Mouse (Mus musculus) retina, embryonic 14.5 days (tissue): ENCODE measurements around the gene Trappc11.
A peak's percentile ranks its signal among the peaks of the same experiment; 100 is the strongest.

Source experiments
- DNase-seq: peaks from one replicate; pipeline ENCODE4 v3.0.0-alpha.2; 2015; ENCODE audit warnings: low spot score

The Trappc11 gene

DNA sequence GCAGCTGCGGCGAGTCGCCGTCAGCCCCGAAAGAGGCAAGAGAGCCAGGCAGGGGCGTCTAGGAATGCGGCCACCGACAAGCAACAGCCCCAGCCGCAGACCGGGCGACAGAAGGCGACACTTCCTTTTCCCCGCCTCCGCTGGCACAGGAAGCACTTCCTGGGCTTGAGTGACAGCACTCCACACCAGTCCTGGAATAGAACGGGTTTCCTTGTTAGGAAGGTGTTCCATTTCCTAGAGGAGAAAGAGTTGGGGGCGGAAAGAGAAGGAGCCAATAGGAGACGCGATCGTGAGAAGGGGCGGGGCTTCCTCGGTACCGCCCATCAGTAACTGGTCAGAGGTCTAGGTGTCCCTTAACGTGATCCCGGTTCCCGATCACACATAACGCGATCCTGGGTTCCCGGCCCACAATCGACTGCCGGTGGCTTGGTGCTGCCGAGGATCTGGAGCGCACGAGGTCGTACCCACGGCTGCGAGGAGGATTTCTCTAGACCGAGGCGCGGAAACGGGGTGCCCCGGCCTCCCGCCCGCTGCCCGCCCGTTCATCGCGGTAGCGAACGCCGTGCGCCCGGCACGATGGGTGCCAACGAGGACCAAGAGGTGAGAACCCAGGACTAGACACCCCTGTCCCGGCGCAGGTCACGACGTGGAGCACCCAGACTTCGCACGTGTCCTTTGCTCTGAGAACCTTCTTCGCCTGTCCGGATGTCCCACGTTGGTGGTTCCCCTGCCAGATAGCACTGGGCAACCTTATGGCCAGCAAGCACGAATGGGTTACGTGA lies at the start of gene Trappc11, which contains the start of gene Rwdd4a:
Trappc11 (minus strand) TSS at position 127 of the 782 bp plus-strand sequence.
Rwdd4a (plus strand) TSS at position 321 of the 782 bp plus-strand sequence.
- DNase-seq: peak; percentile 99

DNA sequence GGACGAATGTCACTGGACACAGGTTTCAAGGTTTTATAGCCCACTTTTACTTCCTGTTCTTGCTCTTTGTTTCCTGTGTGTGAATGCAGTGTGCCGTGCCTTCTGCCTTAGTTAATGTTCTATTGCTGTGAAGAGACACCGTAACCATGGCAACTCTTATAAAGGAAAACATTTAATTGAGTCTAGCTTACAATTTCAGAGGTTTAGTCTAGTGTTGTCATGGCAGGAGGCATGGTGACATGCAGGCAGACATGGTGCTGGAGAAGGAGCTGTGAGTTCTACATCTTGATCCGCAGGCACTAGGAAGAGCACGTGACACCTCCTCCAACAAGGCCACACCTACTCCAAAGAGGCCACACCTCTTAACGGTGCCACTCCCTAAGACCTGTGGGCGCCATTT lies 48.2 kb upstream of the Trappc11 start:
- no peak for DNase-seq

DNA sequence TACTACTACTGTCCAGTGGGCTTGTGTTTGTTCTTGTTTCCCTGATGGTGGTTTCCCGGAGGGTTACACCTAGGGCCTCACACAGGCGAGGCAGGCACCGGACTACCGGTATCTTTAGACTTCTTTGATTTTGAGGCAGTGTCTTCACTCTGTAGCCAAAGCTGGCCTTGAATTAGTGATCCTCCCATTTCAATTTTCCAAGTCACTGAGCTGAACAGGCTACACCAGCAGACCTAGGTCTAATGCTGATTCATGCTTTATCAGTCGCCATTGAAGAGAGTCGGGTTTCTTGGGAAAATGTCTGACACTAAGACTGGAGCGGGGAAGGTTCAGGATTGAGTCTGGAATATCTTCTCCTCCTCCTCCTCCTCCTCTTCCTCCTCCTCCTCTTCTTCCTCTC lies 40.2 kb upstream of the Trappc11 start:
- DNase-seq: no peak

DNA sequence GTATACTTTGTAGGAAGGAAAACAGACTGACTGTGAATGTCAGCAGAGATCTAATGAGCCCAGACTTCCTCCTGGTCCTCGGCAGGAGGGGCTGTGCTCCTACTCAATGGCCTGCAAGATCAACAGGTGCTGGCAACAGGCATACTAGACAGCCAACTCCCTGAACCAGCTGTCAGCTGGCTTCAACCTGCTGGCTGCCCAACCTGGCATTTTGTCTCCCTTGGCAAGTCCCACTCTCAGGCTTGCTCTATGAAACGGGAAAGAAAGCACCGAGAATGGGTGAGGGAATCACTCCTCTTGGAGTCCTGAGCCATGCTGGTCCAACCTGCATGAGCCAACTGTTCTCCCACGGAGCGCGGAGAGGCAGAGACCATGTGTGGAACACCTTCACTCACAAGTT lies 36.9 kb upstream of the Trappc11 start:
- DNase-seq: no peak

DNA sequence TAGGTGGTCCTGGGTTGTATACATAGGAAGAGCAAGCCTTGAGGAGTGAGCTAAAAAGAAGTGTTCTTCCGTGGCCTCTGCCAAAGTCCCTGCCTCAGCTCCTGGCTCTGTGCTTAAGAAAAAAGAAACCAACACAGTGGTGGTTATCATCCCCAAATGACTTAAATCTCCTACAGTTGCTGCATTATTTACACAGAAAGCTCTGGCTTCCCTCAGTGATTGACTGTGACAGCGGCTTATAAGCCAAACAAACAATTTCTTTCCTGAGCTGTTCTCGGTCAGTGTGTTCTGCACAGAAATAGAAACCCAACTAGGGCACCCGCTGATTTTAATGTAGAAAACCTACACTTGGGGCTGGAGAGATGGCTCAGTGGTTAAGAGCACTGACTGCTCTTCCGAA lies 34.8 kb upstream of the Trappc11 start:
- DNase-seq: no peak

DNA sequence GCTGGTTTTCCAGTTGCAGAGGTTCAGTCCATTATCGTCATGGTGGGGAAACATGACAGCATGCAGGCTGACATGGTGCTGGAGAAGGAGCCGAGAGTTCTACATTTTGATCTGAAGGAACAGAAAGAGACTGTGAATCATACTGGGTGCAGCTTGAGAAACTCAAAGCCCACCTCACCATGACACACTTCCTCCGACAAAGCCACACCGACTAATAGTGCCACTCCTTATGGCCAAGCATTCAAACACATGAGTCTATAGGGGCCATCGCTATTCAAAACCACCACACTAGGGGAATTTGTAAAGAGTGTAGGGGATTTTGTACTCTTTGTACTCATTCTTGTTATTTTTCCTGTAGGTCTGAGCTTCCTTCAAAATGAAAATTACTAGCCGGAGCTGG lies 33.3 kb upstream of the Trappc11 start:
- DNase-seq: no peak

DNA sequence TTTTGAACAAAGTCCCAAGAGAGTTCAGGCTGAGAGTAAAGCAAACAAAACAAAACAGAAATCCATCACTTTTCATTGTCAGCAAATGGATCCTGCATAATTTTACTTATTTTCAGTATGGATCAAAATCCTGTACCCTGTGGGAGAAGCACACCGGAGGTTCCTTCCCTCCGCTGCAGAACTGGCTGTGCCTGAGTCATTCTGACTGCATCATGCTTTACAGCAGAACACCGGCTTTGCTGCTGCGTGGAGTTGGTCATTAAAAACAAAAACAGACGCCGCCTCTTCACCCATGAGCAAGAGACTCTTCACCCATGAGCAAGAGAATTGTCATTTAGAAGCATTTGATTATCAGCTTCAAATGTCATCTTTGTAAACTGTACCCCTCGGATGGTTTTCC lies 27.5 kb upstream of the Trappc11 start:
- no peak for DNase-seq

DNA sequence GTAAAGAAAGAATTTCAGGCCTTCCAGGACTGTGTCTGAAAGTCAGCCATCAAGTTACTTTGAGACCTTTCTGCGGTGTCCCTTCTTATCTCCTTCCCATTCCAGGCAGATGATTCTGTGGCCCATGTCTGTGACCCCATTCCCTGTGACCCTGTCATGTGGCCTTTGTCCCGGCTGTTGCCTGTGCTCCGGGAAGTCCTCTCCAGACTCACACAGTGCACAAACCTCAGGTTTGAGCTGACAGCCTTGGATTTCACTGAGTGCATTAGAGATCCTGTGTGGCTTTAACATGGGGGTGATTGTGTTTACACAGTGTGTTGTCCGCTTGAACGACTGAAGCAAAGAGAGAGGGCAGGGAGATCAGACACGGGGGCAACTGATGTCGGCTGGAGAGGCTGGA lies 25.0 kb upstream of the Trappc11 start:
- DNase-seq: peak; percentile 4

DNA sequence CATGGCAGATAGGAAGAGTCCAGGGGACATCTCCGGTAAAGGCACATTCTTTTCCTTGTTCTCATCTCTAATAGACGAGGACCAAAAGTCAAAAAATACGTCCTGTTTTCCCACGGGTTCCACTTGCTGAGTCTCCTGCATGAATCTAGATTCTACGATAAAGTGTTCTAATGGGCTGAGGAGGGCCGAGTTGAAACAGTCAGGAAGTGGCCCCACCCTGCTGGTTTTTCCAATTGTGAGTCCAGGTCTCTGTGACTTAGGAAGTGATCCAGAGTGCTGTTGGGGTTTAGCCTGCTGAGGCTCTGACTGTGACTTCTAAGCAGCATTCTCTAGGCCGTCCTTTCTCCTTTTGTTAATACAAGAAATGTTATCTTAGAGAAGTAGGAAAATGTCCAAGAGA lies 23.2 kb upstream of the Trappc11 start:
- DNase-seq: no peak

DNA sequence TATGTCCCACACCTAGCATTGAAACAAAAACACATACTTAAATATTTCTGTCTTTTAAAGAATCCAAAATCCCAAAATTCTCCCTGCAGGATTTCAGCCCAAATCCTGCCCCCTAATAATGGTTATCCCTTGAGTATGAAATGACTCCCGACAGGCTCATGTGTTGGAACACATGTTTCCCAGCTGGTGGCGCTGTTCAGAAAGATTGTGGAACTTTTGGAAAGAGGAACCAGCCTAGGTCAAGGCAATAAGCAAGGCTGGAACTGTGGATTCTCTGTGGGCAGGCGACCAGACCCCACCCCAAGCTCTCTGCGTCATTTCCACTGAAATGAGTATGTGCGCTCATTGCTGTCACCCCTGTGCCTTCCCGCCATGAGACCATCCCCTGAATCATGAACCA lies 20.3 kb upstream of the Trappc11 start:
- peak; percentile 27 for DNase-seq

DNA sequence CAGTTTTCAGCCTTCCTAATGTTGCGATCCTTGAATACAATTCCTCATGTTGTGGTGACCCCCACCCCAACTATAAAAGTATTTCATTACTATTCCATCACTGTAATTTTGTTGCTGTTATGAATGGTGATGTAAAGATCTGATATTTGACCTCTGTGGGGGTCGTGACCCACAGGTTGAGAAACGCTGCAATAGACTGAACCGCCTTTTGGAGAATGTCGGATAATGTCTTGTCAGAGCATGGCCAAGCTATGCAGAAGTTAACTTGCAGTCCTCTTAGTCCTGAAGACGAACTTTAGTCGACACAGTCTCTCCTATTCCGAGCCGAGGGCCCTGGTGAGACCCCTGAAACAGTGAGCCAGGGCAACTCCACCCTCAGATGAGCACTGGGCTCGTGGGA lies 13.8 kb upstream of the Trappc11 start:
- no peak for DNase-seq

DNA sequence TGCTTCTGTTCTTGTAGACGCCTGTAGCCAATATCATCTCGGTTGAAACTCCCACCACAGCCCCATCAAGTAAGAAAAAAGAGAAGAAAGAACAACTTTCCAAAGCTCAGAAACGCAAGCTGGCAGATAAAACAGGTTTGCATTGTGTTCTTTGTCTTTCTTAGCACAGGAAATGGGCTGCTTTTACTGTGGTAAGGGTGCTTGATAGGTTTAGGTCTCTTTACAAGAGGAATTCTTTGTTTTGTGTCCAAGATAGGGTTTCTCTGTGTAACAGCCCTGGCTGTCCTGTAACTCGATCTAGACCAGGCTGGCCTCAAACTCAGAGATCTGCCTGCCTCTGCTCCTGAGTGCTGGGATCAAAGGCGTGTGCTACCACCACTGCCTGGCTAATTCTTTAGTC lies 10.8 kb upstream of the Trappc11 start:
- DNase-seq: no peak

DNA sequence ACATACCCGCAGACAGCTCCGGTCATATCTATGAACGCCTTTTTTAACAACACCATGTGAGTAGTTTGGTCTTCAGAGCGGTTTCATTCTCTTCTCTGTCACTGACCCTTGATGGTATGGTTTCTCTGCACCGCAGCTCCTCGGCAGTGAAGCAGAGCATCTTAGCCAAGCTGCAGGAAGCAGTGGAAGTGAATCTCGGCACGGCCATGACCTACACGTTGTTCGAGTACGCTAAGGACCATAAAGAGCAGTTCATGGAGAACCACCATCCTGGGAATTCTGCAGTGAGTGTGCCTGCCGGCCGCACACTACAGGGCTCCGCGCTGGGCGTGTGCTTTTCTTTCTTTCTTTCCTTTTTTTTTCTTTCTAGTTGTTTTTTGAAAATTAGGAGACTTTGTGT lies 9.5 kb upstream of the Trappc11 start:
- DNase-seq: no peak

DNA sequence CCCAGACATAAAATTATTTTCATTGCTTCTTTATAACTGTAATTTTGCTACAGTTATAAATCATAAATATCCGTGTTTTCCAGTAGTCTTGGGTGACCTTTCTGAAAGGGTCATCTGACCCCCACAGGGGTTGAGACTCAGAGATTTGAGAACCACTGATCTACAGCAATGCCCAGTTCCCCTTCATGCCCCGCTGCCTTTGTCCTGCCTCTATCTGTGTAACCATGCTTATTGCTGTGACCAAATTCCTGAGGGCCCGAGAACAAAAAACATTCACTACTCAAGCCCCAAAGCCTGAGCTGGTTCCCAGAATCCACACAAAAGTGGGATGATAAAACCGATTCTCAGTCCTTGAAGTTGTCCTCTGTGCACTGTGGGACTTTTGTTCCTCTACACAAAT lies 5.1 kb upstream of the Trappc11 start:
- no peak for DNase-seq

DNA sequence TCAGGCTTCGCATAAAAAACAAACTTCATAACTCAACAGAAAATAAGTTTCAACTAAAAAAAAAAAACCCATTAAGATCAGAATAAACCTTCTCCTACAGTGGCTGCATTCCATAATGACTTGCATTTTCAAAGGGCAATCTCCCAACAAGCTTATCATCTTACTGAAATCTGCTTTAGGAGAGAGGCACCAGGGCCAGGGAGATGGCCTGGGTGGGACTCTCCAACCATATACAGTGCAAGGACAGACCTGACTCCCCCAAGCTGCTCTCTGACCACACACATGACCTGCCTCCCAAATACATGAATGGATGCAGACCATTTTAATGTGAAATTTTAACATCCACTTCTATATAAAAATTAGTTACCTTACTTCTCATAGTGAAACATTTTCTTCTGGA lies 5.2 kb downstream of the Trappc11 start:
- no peak for DNase-seq

DNA sequence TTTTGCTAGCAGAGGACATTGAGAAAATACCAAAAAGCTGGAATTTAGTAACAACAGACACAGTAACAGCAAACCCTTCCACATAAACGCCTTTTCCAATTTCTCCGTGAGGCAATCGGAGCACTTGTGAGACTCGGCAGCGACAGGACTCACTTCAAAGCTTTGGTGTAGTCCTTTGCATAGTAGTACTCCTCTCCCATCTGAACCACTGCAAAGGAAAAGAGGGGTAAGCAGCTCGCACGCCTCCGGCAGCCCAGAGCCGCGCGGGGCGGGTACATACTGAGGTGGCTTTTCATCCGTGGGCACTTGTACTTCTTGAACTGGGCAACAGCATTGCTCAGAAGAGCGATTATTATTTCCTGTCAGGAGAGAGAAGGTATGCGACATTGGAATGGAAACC lies 19.7 kb downstream of the Trappc11 start:
- DNase-seq: no peak

DNA sequence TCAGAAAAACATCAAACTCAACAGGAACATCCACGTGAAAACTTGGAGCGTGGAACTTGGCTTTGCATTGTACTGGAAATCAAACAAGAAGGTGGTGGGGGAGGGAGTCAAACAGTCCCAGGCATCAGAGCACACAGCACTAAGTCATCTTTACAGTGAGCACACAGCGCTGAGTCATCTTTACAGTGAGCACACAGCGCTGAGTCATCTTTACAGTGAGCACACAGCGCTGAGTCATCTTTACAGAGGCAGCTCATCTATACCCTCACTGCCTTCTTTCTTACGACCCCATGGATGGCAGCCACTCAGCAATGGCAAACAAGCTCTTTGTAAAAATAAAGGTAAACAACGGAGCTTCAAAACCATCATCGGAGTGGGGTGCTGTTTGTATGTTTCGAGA lies 22.3 kb downstream of the Trappc11 start:
- DNase-seq: no peak

DNA sequence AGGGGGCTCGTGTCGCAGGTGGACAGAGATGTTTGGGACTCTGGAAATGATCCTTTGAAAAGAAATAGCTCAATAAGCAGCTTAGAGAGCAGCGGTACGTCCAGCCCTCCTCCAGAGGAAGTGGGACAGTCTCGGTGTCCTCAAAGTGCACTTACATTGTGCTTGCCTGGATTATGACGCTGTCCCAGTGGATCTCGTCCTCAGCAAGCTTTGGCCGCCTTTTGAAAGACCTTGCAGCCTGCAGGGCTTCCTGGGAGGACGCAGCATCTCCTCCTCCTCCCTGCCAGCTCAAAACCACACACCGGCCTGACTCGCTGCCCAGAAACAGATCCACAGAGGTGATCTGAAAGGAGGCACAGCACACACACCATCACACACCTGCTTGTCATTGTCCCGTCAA lies 27.8 kb downstream of the Trappc11 start:
- no peak for DNase-seq

DNA sequence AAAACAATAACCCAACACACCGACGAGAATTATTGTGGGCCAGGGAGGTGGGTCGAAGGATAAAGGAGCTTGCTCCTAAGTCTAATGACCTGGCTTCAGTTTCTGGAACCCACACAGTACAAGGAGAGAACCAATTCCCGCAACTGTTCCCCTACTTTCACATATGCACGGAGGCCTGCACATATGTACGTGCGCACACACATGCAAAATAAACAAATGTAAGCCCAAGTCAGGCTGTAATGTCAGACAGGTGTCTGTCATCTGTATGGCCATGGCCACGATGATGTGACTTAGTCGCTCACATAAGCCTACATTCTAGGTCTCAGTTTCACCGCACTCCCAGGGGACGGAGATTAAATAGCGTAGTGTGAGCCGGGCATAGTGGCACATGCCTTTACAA lies 30.7 kb downstream of the Trappc11 start:
- DNase-seq: no peak

DNA sequence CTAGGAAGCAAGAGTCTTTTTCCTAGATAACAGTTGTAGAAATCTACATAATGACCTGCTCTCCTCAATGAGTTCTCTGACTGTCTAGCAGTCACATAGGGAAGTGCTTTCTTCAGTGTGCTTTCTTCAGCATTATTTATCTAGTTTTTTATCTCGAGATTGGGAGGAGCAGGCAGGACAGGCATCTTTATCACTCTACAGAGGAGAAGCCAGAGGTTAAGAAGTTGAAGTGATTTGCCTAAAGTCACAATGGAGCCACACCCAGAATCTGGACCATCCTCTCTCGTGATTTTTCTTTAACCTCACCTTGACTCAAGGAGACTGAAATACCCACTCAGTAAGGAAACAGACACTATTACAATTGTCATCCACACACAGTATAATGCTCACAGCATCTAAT lies 31.3 kb downstream of the Trappc11 start:
- no peak for DNase-seq

DNA sequence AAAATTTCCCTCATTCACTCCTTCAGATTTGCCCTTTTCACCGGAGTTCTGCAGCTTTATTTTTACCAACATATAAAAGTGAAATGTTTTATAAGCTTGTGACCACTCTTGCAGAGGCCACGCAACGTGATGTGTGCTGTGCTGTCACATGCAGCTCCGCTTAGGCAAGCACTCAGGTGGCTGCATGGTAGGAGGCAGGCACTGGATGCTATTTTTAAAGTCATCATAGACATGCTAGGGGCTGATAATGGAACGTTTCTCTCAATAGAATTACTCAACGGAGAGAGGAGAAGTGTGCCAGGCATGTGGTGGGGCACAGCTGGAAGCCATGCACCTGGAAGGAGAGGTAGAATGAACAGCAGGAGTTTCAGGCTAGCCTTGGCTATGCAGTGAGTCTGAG lies 37.8 kb downstream of the Trappc11 start:
- no peak for DNase-seq

DNA sequence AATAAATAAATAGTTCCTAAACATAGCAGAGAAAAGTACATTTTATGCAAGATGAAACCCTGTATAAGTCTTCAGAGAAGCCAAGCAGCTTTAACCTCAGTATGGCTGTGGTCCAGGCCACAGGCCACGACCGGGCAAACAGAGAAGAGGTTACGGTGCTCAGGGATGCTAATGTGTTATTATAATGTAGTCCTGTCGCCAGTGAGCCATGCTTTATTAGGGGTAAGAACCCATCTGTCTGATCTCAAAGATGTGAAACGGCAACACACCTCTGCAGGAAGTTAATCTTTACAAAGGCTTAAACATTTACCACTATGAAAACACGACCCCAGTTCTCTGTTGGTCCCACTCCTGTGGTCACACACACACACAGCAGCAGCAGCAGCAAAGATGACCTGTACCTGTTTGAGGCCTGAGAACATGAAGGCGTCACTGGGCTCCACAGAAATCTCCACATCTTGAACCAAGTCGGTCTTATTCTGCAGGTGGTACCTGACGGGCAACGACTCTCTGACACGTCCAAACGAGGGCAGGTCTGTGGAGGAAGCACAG lies 38.6 kb downstream of the Trappc11 start:
- DNase-seq: no peak

DNA sequence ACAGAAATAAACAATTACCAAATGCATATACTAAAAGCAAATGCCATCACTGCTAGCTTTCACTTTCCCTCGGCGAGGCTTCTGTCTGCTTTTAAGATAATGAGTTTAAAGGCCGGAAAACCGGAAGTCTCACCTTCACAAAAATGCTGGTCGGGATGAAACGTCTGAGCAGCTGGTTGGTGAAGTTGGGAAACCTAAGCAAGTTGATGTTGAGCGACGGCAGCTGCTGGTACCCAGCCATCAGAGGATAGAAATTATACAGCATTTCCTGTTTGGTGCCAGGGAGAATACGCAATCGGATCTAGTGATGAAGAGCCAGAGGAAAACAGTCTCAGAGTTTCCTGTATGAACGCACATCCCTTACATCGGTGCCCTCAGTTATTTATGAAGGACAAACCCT lies 40.2 kb downstream of the Trappc11 start:
- no peak for DNase-seq

DNA sequence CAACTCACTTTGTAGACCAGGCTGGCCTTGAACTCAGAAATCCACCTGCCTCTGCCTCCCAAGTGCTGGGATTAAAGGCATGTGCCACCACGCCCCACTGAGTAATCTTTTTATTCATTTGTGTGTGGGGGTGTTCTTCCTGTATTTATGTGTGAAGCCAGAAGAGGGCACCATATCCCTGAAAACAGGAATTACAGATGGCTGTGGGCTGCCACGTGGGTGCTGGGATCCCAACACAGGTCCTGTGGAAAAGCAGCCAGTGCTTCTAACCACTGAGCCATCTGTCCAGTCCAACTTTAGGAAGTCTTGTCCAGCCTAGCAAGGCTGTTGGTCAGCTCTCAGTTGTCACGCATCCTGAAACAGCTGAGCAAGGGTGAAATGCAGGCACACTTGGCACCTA lies 46.0 kb downstream of the Trappc11 start:
- no peak for DNase-seq
